8 mouse cellular contexts compared by ENCODE assay signal in genomic region chr4:63496312-63496711, GRCm38 (mm10). TPM values are rescaled to one million over a fixed set of nuclear protein-coding genes. Genes with fewer than 3 reads are reported as not detected.
DNase-seq lines count a peak whose midpoint lies in the region; ATAC-seq and TF ChIP-seq lines count a peak whose summit lies in the region.

No protein-coding gene starts in this region.

- intact Hi-C loops in left cerebral cortex, adult 2 months (cut with DNase I): loop anchor here (5.0 kb wide), 2 partner anchors 61 to 79 kb away; partner anchors contain the start of gene Tmem268
- intact Hi-C loops in left cerebral cortex, postnatal 25 days (cut with DNase I): loop anchor here (10.0 kb wide), 1 partner anchor 348 kb away; no protein-coding TSS in a partner anchor

- peak overlapping the region; percentile 77 for H3K9ac ChIP-seq in embryonic facial prominence, embryonic 14.5 days (ENCODE audit: low read depth, low read length)
- H3K9ac ChIP-seq in intestine, embryonic 16.5 days (ENCODE audit: low read depth, low read length): peak overlapping the region; percentile 63
- H3K9ac ChIP-seq in neural tube, embryonic 12.5 days: peak overlapping the region; percentile 67

- peak overlapping the region; percentile 59 for H3K4me3 ChIP-seq in left cerebral cortex, adult 2 months
- H3K4me3 ChIP-seq in embryonic facial prominence, embryonic 14.5 days (ENCODE audit: low read depth, low read length): peak overlapping the region; percentile 74
- peak overlapping the region; percentile 74 for H3K4me3 ChIP-seq in intestine, embryonic 16.5 days (ENCODE audit: low read length)
- H3K4me3 ChIP-seq in neural tube, embryonic 12.5 days: peak overlapping the region; percentile 66

- H3K27me3 ChIP-seq in embryonic facial prominence, embryonic 14.5 days (replicated peaks; ENCODE audit: control insufficient read depth, insufficient read depth, low read length): peaks cover 18% of the 10 kb centered on the region
- peaks cover 5% of the 10 kb centered on the region for H3K27me3 ChIP-seq in intestine, embryonic 16.5 days (replicated peaks; ENCODE audit: control insufficient read depth, insufficient read depth, low read length)
- H3K27me3 ChIP-seq in neural tube, embryonic 12.5 days (replicated peaks): peaks cover 17% of the 10 kb centered on the region

- no peaks in the 10 kb centered on the region for H3K9me3 ChIP-seq in embryonic facial prominence, embryonic 14.5 days (ENCODE audit: control insufficient read depth, low read length)
- H3K9me3 ChIP-seq in intestine, embryonic 16.5 days (ENCODE audit: control insufficient read depth, low read length): no peaks in the 10 kb centered on the region
- H3K9me3 ChIP-seq in neural tube, embryonic 12.5 days: no peaks in the 10 kb centered on the region

- peak overlapping the region; percentile 90 for H3K4me2 ChIP-seq in embryonic facial prominence, embryonic 14.5 days (ENCODE audit: low read depth, low read length)
- peak overlapping the region; percentile 97 for H3K4me2 ChIP-seq in intestine, embryonic 16.5 days (ENCODE audit: low read depth, low read length)
- H3K4me2 ChIP-seq in neural tube, embryonic 12.5 days (replicated peaks): peak overlapping the region; percentile 91

- DNase-seq in left cerebral cortex, adult 2 months (ENCODE audit: extremely low spot score in 1 of 2, low spot score in 2 of 2): no peak
- no peak for DNase-seq in left cerebral cortex, postnatal 25 days (ENCODE audit: low spot score in 2 of 2)
- no peak for DNase-seq in embryonic facial prominence, embryonic 14.5 days (ENCODE audit: low spot score)
- no peak for DNase-seq in T-cell, adult 2 months (ENCODE audit: low spot score)
- no peak for DNase-seq in cerebellum, adult 18-20 months
- DNase-seq in right cerebral cortex, adult 18-20 months: no peak

- H3K36me3 ChIP-seq in embryonic facial prominence, embryonic 14.5 days (ENCODE audit: control insufficient read depth, insufficient read depth, low read length): no peaks in the 10 kb centered on the region
- no peaks in the 10 kb centered on the region for H3K36me3 ChIP-seq in intestine, embryonic 16.5 days (ENCODE audit: control insufficient read depth, insufficient read depth, low read length)
- no peaks in the 10 kb centered on the region for H3K36me3 ChIP-seq in neural tube, embryonic 12.5 days

- no peak for ATAC-seq in embryonic facial prominence, embryonic 14.5 days (ENCODE audit: low read depth)
- peak; percentile 41; the same call in 1 of the 2 replicates for ATAC-seq in intestine, embryonic 16.5 days
- ATAC-seq in neural tube, embryonic 12.5 days (ENCODE audit: low FRiP score, low read depth): peak; percentile 25; the same call in 1 of the 2 replicates

- TF ChIP-seq CTCF in left cerebral cortex, adult 2 months (IDR thresholded peaks at IDR 0.05): no peak

- 16% methylated on average over 5 of the region's 6 CpGs for WGBS in embryonic facial prominence, embryonic 14.5 days
- 15% methylated on average over 6 of the region's 6 CpGs for WGBS in intestine, embryonic 16.5 days
- WGBS in neural tube, embryonic 12.5 days: 19% methylated on average over 5 of the region's 6 CpGs

- H3K4me1 ChIP-seq in embryonic facial prominence, embryonic 14.5 days (ENCODE audit: control insufficient read depth, insufficient read depth, low read length): no peaks in the 10 kb centered on the region; the same call in 1 of the 2 replicates
- H3K4me1 ChIP-seq in intestine, embryonic 16.5 days (ENCODE audit: control insufficient read depth, insufficient read depth, low read length): peaks cover 27% of the 10 kb centered on the region
- peaks cover 32% of the 10 kb centered on the region for H3K4me1 ChIP-seq in neural tube, embryonic 12.5 days

- 0 out of 2 replicates have a peak overlapping the region, but pooled peaks have one; percentile 40 for H3K27ac ChIP-seq in left cerebral cortex, adult 2 months
- no peak overlapping the region for H3K27ac ChIP-seq in embryonic facial prominence, embryonic 14.5 days (replicated peaks; ENCODE audit: low read depth, low read length)
- H3K27ac ChIP-seq in intestine, embryonic 16.5 days (ENCODE audit: low read length): no peak overlapping the region
- H3K27ac ChIP-seq in neural tube, embryonic 12.5 days: no peak overlapping the region

RNA-seq across cellular contexts. Expression of gene Whrn, which starts 0.5 kb away (rescaled TPM):
- 10 to 100 TPM; 45.1 to 53.7 TPM for total RNA-seq in left cerebral cortex, adult 2 months (2021)
- 10 to 100 TPM; 46.4 TPM for total RNA-seq in left cerebral cortex, postnatal 25 days (2021)
- 4.4 and 5.0 TPM in 2 replicates for polyA plus RNA-seq in embryonic facial prominence, embryonic 14.5 days (2014; fragmentation: Nextera tagmentation; extraction: Ambion mirVana)
- polyA plus RNA-seq in intestine, embryonic 16.5 days (2015; fragmentation: Nextera tagmentation; extraction: Ambion mirVana): 2.9 and 3.0 TPM in 2 replicates
- polyA plus RNA-seq in neural tube, embryonic 12.5 days (2016; fragmentation: Nextera tagmentation; extraction: Ambion mirVana): 9.0 and 10.0 TPM in 2 replicates

RNA-seq across cellular contexts. Expression of gene Atp6v1g1, which starts 48.3 kb away (rescaled TPM):
- total RNA-seq in left cerebral cortex, adult 2 months (2021): 100 to 1,000 TPM; 142 to 143 TPM
- total RNA-seq in left cerebral cortex, postnatal 25 days (2021): 100 to 1,000 TPM; 144 to 147 TPM
- polyA plus RNA-seq in embryonic facial prominence, embryonic 14.5 days (2014; fragmentation: Nextera tagmentation; extraction: Ambion mirVana): 271 and 275 TPM in 2 replicates
- polyA plus RNA-seq in intestine, embryonic 16.5 days (2015; fragmentation: Nextera tagmentation; extraction: Ambion mirVana): 335 TPM in 2 replicates
- 423 and 429 TPM in 2 replicates for polyA plus RNA-seq in neural tube, embryonic 12.5 days (2016; fragmentation: Nextera tagmentation; extraction: Ambion mirVana)
